In the genomic region with DNA sequence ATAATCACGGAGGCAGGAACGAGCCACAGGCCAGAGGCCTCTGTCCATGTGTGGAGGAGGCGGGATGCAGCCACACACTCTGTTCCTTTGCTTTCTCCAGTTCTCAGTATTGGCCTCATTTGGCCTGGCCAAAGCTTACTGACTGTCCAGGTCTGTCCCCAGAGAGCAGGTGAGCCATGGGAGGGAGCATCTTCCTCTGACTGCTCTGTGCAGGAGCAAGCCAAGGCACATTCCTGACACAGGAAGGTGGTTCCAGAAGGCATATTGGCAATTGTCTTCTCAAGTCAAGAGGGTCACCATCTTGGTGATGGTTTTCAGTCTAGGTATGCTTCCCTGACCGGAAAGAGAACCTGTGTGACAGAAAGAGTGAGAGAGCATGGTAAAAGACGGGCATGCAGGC, we compare ENCODE assay signal across 18 mouse cellular contexts.
"Had no signal": no experiment of that assay in that cellular context is flagged by ENCODE, and none has a peak within 500 bp of the region (broad histone marks: within the 10 kb centered on the region; RNA-seq: fewer than 3 reads in every experiment).

No protein-coding gene starts in this region.

- H3K4me1 ChIP-seq: lung, embryonic 15.5 days; midbrain, embryonic 10.5 days; midbrain, embryonic 12.5 days; neural tube, embryonic 13.5 days; neural tube, embryonic 15.5 days had no signal

- H3K9ac ChIP-seq: lung, embryonic 15.5 days; midbrain, embryonic 12.5 days; neural tube, embryonic 13.5 days; neural tube, embryonic 15.5 days had no signal

- H3K4me3 ChIP-seq: lung, embryonic 15.5 days; midbrain, embryonic 10.5 days; midbrain, embryonic 12.5 days; neural tube, embryonic 13.5 days; neural tube, embryonic 15.5 days had no signal

- H3K9me3 ChIP-seq: lung, embryonic 15.5 days; midbrain, embryonic 10.5 days; midbrain, embryonic 12.5 days; neural tube, embryonic 13.5 days; neural tube, embryonic 15.5 days had no signal

- ATAC-seq: midbrain, embryonic 16.5 days had no signal

- H3K4me2 ChIP-seq: lung, embryonic 15.5 days; midbrain, embryonic 12.5 days; neural tube, embryonic 13.5 days; neural tube, embryonic 15.5 days had no signal

- DNase-seq: lung, adult 2 months; lung, postnatal 14 days; lung, postnatal 36 days; midbrain, embryonic 14.5 days; retina, postnatal 1 day; right cerebral cortex, adult 18-20 months; right cerebral cortex, postnatal 25 days; right cerebral cortex, postnatal 4 days; spleen, adult 18-20 months; thymus, adult 18-20 months; thymus, postnatal 14 days; thymus, postnatal 36 days had no signal

- H3K27ac ChIP-seq: lung, embryonic 15.5 days; midbrain, embryonic 10.5 days; midbrain, embryonic 12.5 days; neural tube, embryonic 13.5 days; neural tube, embryonic 15.5 days had no signal

- H3K27me3 ChIP-seq: lung, embryonic 15.5 days; midbrain, embryonic 12.5 days; neural tube, embryonic 13.5 days; neural tube, embryonic 15.5 days had no signal
